Mouse (Mus musculus) gastrocnemius, adult 2 months (tissue): ENCODE results near the gene Itgb6. TPM values are rescaled to one million over a fixed set of nuclear protein-coding genes. Genes with fewer than 3 reads are reported as not detected.

Source experiments
- DNase-seq: peaks from one replicate; pipeline ENCODE4 v3.0.0; 2022
- H3K27ac ChIP-seq: fragments of 200-600 bp; 2 replicates; pipeline ENCODE4 v1.8.1; 2022; ENCODE audit warnings: mild to moderate bottlenecking
- H3K4me3 ChIP-seq: fragments of 200-600 bp; 2 replicates; pipeline ENCODE4 v1.8.1; 2022; ENCODE audit warnings: mild to moderate bottlenecking, moderate library complexity
- CTCF ChIP-seq: fragments of 200-600 bp; IDR thresholded peaks from 2 replicates; pipeline ENCODE4 v1.8.1; 2022; ENCODE audit warnings: antibody characterized with exemption, mild to moderate bottlenecking, moderate library complexity
- intact Hi-C: fragments of 180-260 bp; cut with DNase I; formaldehyde crosslinking; loops from one replicate; pipeline ENCODE4 v1.15.1; 2025
- long read RNA-seq, 2 experiments: library from polyadenylated mRNA; stranded (forward); transcript quantifications; one replicate each; pipeline ENCODE4 v2.0.0; 2021
- total RNA-seq, 2 experiments: library from RNA; stranded (reverse); gene quantifications; 2 replicates each; pipeline ENCODE4 v1.2.3; 2021

The Itgb6 gene
- 10 to 100 TPM; 18.3 to 50.1 TPM for total RNA-seq
- long read RNA-seq, experiment 1, transcript Itgb6-201 (18 exons, 2,995 nt): major isoform, 26 of 37 reads
- long read RNA-seq, experiment 1, partial matches to known transcripts: 5 of 37 reads
- long read RNA-seq, experiment 1, other reads (novel, unspliced or antisense): 6 of 37 reads
- long read RNA-seq, experiment 2, transcript Itgb6-201 (18 exons, 2,995 nt): major isoform, 7 of 7 reads
- long read RNA-seq, experiment 2, partial matches to known transcripts: 0 of 7 reads
- long read RNA-seq, experiment 2, other reads (novel, unspliced or antisense): 0 of 7 reads

- Histone ChIP-seq H3K27ac (peak within 1 kb of the TSS; percentile 93), H3K4me3 (peak within 1 kb of the TSS; percentile 77)
- intact Hi-C loops: loop anchor here (5.0 kb wide), 2 partner anchors 240 to 680 kb away; partner anchors contain the start of gene Rbms1
- peak; percentile 6; the same call in 1 of the 2 replicates for TF ChIP-seq CTCF
- peak; percentile 86 for DNase-seq
Observed at GRCm38 (mm10) chr2:60722514-60722913, at the start of gene Itgb6. Gene Itgb6 (minus strand): TSS chr2:60722643.

- no peak overlapping the region for H3K4me3 ChIP-seq
- DNase-seq: no peak
- intact Hi-C loops: no loop called here
- TF ChIP-seq CTCF: no peak
- H3K27ac ChIP-seq: no peak overlapping the region
Observed at GRCm38 (mm10) chr2:60766420-60766819, 44.0 kb upstream of the Itgb6 start.

GRCm38 (mm10) chr2:60756218-60756617, 33.8 kb upstream of the Itgb6 start:
- TF ChIP-seq CTCF: no peak
- intact Hi-C loops: no loop called here
- H3K4me3 ChIP-seq: no peak overlapping the region
- no peak overlapping the region for H3K27ac ChIP-seq
- DNase-seq: no peak

- no peak for TF ChIP-seq CTCF
- intact Hi-C loops: no loop called here
- DNase-seq: no peak
- no peak overlapping the region for H3K27ac ChIP-seq
- H3K4me3 ChIP-seq: no peak overlapping the region
Observed at GRCm38 (mm10) chr2:60755101-60755500, 32.7 kb upstream of the Itgb6 start.

- Histone ChIP-seq H3K4me3 (no peak overlapping the region), H3K27ac (no peak overlapping the region)
- intact Hi-C loops: no loop called here
- no peak for DNase-seq
- TF ChIP-seq CTCF: no peak
Observed at GRCm38 (mm10) chr2:60751274-60751673, 28.8 kb upstream of the Itgb6 start.

GRCm38 (mm10) chr2:60750591-60750990, 28.1 kb upstream of the Itgb6 start:
- Histone ChIP-seq H3K27ac (no peak overlapping the region), H3K4me3 (no peak overlapping the region)
- intact Hi-C loops: no loop called here
- TF ChIP-seq CTCF: no peak
- DNase-seq: no peak

GRCm38 (mm10) chr2:60748585-60748984, 26.1 kb upstream of the Itgb6 start:
- DNase-seq: no peak
- H3K4me3 ChIP-seq: no peak overlapping the region
- intact Hi-C loops: no loop called here
- TF ChIP-seq CTCF: peak; percentile 52
- peak overlapping the region; percentile 73 for H3K27ac ChIP-seq

- Histone ChIP-seq H3K27ac (peak overlapping the region; percentile 73), H3K4me3 (no peak overlapping the region)
- peak; percentile 74 for DNase-seq
- peak; percentile 48 for TF ChIP-seq CTCF
- intact Hi-C loops: no loop called here
Observed at GRCm38 (mm10) chr2:60747590-60747989, 25.1 kb upstream of the Itgb6 start.

GRCm38 (mm10) chr2:60744674-60745073, 22.2 kb upstream of the Itgb6 start:
- no peak overlapping the region for H3K4me3 ChIP-seq
- intact Hi-C loops: no loop called here
- no peak for DNase-seq

GRCm38 (mm10) chr2:60739389-60740137, 17.1 kb upstream of the Itgb6 start:
- DNase-seq: no peak
- Histone ChIP-seq H3K27ac (no peak overlapping the region), H3K4me3 (no peak overlapping the region)
- intact Hi-C loops: no loop called here
- no peak for TF ChIP-seq CTCF

More at GRCm38 (mm10) chr2:60744674-60745073, 22.2 kb upstream of the Itgb6 start:
- TF ChIP-seq CTCF: no peak
- no peak overlapping the region for H3K27ac ChIP-seq

- TF ChIP-seq CTCF: peak; percentile 50
Observed at GRCm38 (mm10) chr2:60730929-60731328, 8.5 kb upstream of the Itgb6 start.

GRCm38 (mm10) chr2:60730024-60730423, 7.6 kb upstream of the Itgb6 start:
- TF ChIP-seq CTCF: no peak
- Histone ChIP-seq H3K4me3 (no peak overlapping the region), H3K27ac (peak overlapping the region; percentile 12; the same call in 1 of the 2 replicates)
- intact Hi-C loops: no loop called here
- DNase-seq: no peak

More at GRCm38 (mm10) chr2:60730929-60731328, 8.5 kb upstream of the Itgb6 start:
- intact Hi-C loops: no loop called here
- H3K4me3 ChIP-seq: no peak overlapping the region
- DNase-seq: no peak
- H3K27ac ChIP-seq: no peak overlapping the region

GRCm38 (mm10) chr2:60728902-60729585, 6.6 kb upstream of the Itgb6 start:
- intact Hi-C loops: no loop called here
- Histone ChIP-seq H3K27ac (no peak overlapping the region), H3K4me3 (no peak overlapping the region)
- no peak for TF ChIP-seq CTCF
- DNase-seq: no peak
